Mouse (Mus musculus) CH12.LX (cell line): ENCODE results near the gene Wdr38.

ENCODE experiments used
- CTCF ChIP-seq, 2 experiments: IDR thresholded peaks in 1 of 2; conservative IDR thresholded peaks in 1 of 2; 2 replicates each; pipeline ENCODE4 v1.5.1; 2011 to 2012; ENCODE audit warnings: low read depth in 2 of 2, low read length in 2 of 2, improper control_type of control experiment in 1 of 2, inconsistent platforms in 1 of 2, mild to moderate bottlenecking in 1 of 2, moderate library complexity in 1 of 2
- ELF1 ChIP-seq: IDR thresholded peaks from 2 replicates; pipeline ENCODE4 v1.6.1; 2014; ENCODE audit warnings: low read depth, mild to moderate bottlenecking, inconsistent platforms, low read length, improper control_type of control experiment
- EP300 ChIP-seq: IDR thresholded peaks from 2 replicates; pipeline ENCODE4 v1.6.1; 2011; ENCODE audit warnings: low read length, improper control_type of control experiment
- KAT2A ChIP-seq: IDR thresholded peaks from 2 replicates; pipeline ENCODE4 v1.6.1; 2012; ENCODE audit warnings: low read length, improper control_type of control experiment, inconsistent platforms; ENCODE audit not compliant: insufficient replicate concordance
- MAX ChIP-seq: IDR thresholded peaks from 2 replicates; pipeline ENCODE4 v1.6.1; 2011; ENCODE audit warnings: low read length, improper control_type of control experiment
- TCF12 ChIP-seq: IDR thresholded peaks from 2 replicates; pipeline ENCODE4 v1.6.1; 2014; ENCODE audit warnings: low read depth, mild to moderate bottlenecking, inconsistent platforms, low read length, improper control_type of control experiment
- UBTF ChIP-seq: IDR thresholded peaks from 2 replicates; pipeline ENCODE4 v1.6.1; 2012; ENCODE audit warnings: low read depth, mild to moderate bottlenecking, inconsistent platforms, low read length, improper control_type of control experiment, moderate library complexity
- ZC3H11A ChIP-seq: IDR thresholded peaks from 2 replicates; pipeline ENCODE4 v1.6.1; 2012; ENCODE audit warnings: low read depth, mild to moderate bottlenecking, inconsistent platforms, low read length, improper control_type of control experiment

GRCm38 (mm10) chr2:39000587-39000919 lies 3.3 kb downstream of the Wdr38 start:
- TF ChIP-seq UBTF (no peak), CTCF (conservative IDR thresholded peaks at IDR 0.05 in 1 of 2, IDR thresholded peaks at IDR 0.05 in 1 of 2; ENCODE audit: low read depth in 2 of 2, low read length in 2 of 2) (no peak), EP300 (no peak), TCF12 (no peak), KAT2A (no peak), ELF1 (no peak), MAX (no peak), ZC3H11A (no peak)
